Mouse (Mus musculus): Measurements from ENCODE around the gene Sv2a. TPM values are rescaled to one million over a fixed set of nuclear protein-coding genes. Genes with fewer than 3 reads are reported as not detected.
"Not testable (repeated sequence)": the region's sequence is repeated elsewhere in the genome, so short reads cannot be mapped to it uniquely, and the experiment has no call there.

The Sv2a gene
- polyA plus RNA-seq, 1 experiment from 2014 or later = 78.5 TPM

GRCm38 (mm10) chr3:96239949-96240798 lies 59.2 kb downstream of the Sv2a start, which contains the start of gene Hist2h2aa2:
TSS of gene Hist2h2aa2 (minus strand) at chr3:96240276.
- Histone ChIP-seq H3K4me3 (peak within 1 kb of the TSS; percentile 36), H3K9ac (peak within 1 kb of the TSS; percentile 64), H3K4me1 (replicated peaks) (peaks cover 34% of the 10 kb centered on the region), H3K27ac (replicated peaks) (peak within 1 kb of the TSS; percentile 87), H3K4me2 (peak within 1 kb of the TSS; percentile 49)
- not testable (repeated sequence) for H3K36me3 ChIP-seq, H3K9me3 ChIP-seq, H3K27me3 ChIP-seq
- ATAC-seq (ENCODE audit: low read depth) = peak; percentile 92
- WGBS = 5% methylated on average over 31 of the region's 85 CpGs

DNA sequence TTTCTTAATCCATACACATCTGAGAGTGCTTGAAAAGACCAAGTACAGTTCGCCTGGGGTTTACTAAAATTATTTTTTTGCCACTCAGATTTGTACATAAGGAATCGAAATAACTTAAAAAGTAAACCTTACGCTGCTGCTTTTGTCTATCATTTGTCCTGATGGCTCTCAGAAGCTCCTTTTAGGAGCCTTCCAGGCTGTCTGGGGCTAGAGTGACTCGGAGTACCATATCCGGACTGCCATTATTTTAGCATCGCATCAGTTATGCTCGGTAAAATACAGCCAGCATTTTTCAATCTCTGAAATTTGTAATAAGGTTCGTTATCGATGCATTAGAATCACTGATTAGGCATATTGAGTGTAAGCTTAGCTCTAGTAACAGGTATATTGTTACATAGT lies 59.8 kb downstream of the Sv2a start:
- Histone ChIP-seq H3K27me3 (no peaks in the 10 kb centered on the region), H3K27ac (replicated peaks) (peak overlapping the region; percentile 87), H3K4me1 (replicated peaks) (peaks cover 34% of the 10 kb centered on the region), H3K9ac (peak overlapping the region; percentile 62), H3K4me3 (peak overlapping the region; percentile 22; the same call in 1 of the 2 replicates), H3K36me3 (no peaks in the 10 kb centered on the region), H3K4me2 (peak overlapping the region; percentile 47), H3K9me3 (no peaks in the 10 kb centered on the region)
- ATAC-seq (ENCODE audit: low read depth) = no peak
- 73% methylated on average over 9 of the region's 9 CpGs for WGBS

DNA sequence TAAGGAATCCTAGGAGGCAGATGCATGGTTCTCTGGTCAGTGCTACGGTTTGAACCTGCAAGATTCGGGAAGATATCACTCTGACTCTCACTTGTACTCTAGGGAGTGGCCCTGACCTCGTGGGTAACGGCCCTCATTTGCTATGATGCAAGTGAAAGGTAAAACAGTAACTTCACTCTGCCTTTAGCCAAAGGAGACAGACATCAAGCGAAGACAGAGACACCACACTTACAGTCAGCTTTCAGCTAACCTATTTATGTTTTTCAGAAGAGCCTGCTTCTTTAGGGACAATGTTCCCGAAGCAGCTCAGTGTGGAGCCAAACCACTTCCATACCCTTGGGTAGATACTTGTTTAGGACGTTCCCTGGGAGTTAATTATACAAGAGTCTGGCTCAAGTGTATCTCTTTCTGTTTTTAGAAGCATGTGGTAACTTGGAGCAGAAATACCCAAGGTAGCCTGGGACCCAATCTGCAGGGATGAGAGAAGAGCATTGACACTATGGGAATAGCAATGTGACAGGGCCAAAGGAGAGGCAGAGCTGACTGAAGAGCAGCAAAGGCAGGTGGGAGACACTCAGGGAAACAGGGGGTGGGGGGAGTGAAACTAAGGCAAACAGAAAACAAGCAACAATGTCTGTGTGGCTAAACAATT lies 63.1 kb downstream of the Sv2a start:
- Histone ChIP-seq H3K9me3 (no peaks in the 10 kb centered on the region), H3K27me3 (no peaks in the 10 kb centered on the region), H3K9ac (peak overlapping the region; percentile 83), H3K4me1 (replicated peaks) (peaks cover 39% of the 10 kb centered on the region), H3K36me3 (no peaks in the 10 kb centered on the region), H3K4me3 (peak overlapping the region; percentile 49; the same call in 1 of the 2 replicates), H3K27ac (replicated peaks) (peak overlapping the region; percentile 98), H3K4me2 (peak overlapping the region; percentile 64)
- no peak for ATAC-seq (ENCODE audit: low read depth)
- 83% methylated on average over 7 of the region's 7 CpGs for WGBS

Small RNA genes lying within 50 kb of the gene (microRNA-seq; reads per million reads assigned to microRNA genes)
- gene Gm44492 (not detected), gene Gm47311 (not detected)

Other genes with a start within 250 kb of the Sv2a start
- gene Plekho1, start 185.2 kb upstream of the Sv2a start, polyA plus RNA-seq (2015; fragmentation: Nextera tagmentation; extraction: Ambion mirVana) = 65.9 and 74.1 TPM in 2 replicates
- gene Vps45, start 122.7 kb upstream of the Sv2a start, polyA plus RNA-seq (2015; fragmentation: Nextera tagmentation; extraction: Ambion mirVana) = 66.9 and 77.1 TPM in 2 replicates
- 9.4 and 12.7 TPM in 2 replicates for gene Otud7b, start 76.6 kb upstream of the Sv2a start, polyA plus RNA-seq (2015; fragmentation: Nextera tagmentation; extraction: Ambion mirVana)
- 10.5 and 14.1 TPM in 2 replicates for gene Mtmr11, start 19.1 kb upstream of the Sv2a start, polyA plus RNA-seq (2015; fragmentation: Nextera tagmentation; extraction: Ambion mirVana)
- 135 and 145 TPM in 2 replicates for gene Sf3b4, start 8.8 kb upstream of the Sv2a start, polyA plus RNA-seq (2015; fragmentation: Nextera tagmentation; extraction: Ambion mirVana)
- gene Bola1, start 38.6 kb downstream of the Sv2a start, polyA plus RNA-seq (2015; fragmentation: Nextera tagmentation; extraction: Ambion mirVana) = 54.1 and 63.0 TPM in 2 replicates
- gene Hist2h2ab, start 38.7 kb downstream of the Sv2a start, polyA plus RNA-seq (2015; fragmentation: Nextera tagmentation; extraction: Ambion mirVana) = 0.52 TPM in 1 of 2 replicates, not detected in the other
- 1.1 and 2.1 TPM in 2 replicates for gene Hist2h2ac, start 39.7 kb downstream of the Sv2a start, polyA plus RNA-seq (2015; fragmentation: Nextera tagmentation; extraction: Ambion mirVana)
- 4.0 and 4.3 TPM in 2 replicates for gene Hist2h2be, start 40.0 kb downstream of the Sv2a start, polyA plus RNA-seq (2015; fragmentation: Nextera tagmentation; extraction: Ambion mirVana)
- gene Hist2h3c2, start 58.0 kb downstream of the Sv2a start, polyA plus RNA-seq (2015; fragmentation: Nextera tagmentation; extraction: Ambion mirVana) = 2.2 and 2.6 TPM in 2 replicates
- gene Hist2h2aa2, start 59.1 kb downstream of the Sv2a start, polyA plus RNA-seq (2015; fragmentation: Nextera tagmentation; extraction: Ambion mirVana) = 69.0 and 69.4 TPM in 2 replicates
- 12.3 and 21.1 TPM in 2 replicates for gene Hist2h2aa1, start 64.3 kb downstream of the Sv2a start, polyA plus RNA-seq (2015; fragmentation: Nextera tagmentation; extraction: Ambion mirVana)
- 0.38 and 0.96 TPM in 2 replicates for gene Hist2h3c1, start 65.5 kb downstream of the Sv2a start, polyA plus RNA-seq (2015; fragmentation: Nextera tagmentation; extraction: Ambion mirVana)
- gene Hist2h4, start 82.2 kb downstream of the Sv2a start, polyA plus RNA-seq (2015; fragmentation: Nextera tagmentation; extraction: Ambion mirVana) = 3.3 and 3.5 TPM in 2 replicates
- gene Hist2h3b, start 87.5 kb downstream of the Sv2a start, polyA plus RNA-seq (2015; fragmentation: Nextera tagmentation; extraction: Ambion mirVana) = 13.1 and 17.8 TPM in 2 replicates
- gene Hist2h2bb, start 88.6 kb downstream of the Sv2a start, polyA plus RNA-seq (2015; fragmentation: Nextera tagmentation; extraction: Ambion mirVana) = 2.1 and 2.7 TPM in 2 replicates
- 1.9 and 2.1 TPM in 2 replicates for gene Fcgr1, start 112.8 kb downstream of the Sv2a start, polyA plus RNA-seq (2015; fragmentation: Nextera tagmentation; extraction: Ambion mirVana)

Measured in neural tube, embryonic 13.5 days (tissue).